Mouse (Mus musculus) hindbrain, postnatal 0 days (tissue): ENCODE measurements at regions not wholly inside any gene's neighbourhood (a gene's known extent, or its start where the extent isn't known, plus 50 kb on each side); places are given as distances from the start of the nearest gene placed in this dataset.

Experiments used
- ATAC-seq: fragments of 200-750 bp; cut with Nextera tagmentation; 2 replicates; pipeline ENCODE4 v1.8.0; 2017; ENCODE audit warnings: mild to moderate bottlenecking, moderate TSS enrichment, moderate library complexity
- DNase-seq: peaks from one replicate; pipeline ENCODE4 v3.0.0-alpha.2; 2015; ENCODE audit warnings: low spot score
- H3K27ac ChIP-seq: fragments of 300-500 bp; sonication (generic); 2 replicates; pipeline ENCODE4 v1.5.1; 2014; ENCODE audit warnings: mild to moderate bottlenecking
- H3K27me3 ChIP-seq: fragments of 300-500 bp; sonication (generic); 2 replicates; pipeline ENCODE4 v1.6.1; 2014; ENCODE audit warnings: low read length, mixed read lengths; ENCODE audit not compliant: insufficient read depth
- H3K36me3 ChIP-seq: fragments of 300-500 bp; sonication (generic); 2 replicates; pipeline ENCODE4 v1.6.1; 2014; ENCODE audit warnings: low read length, mixed read lengths; ENCODE audit not compliant: insufficient read depth
- H3K4me1 ChIP-seq: fragments of 300-500 bp; sonication (generic); 2 replicates; pipeline ENCODE4 v1.6.1; 2014; ENCODE audit warnings: antibody characterized with exemption, low read length, mixed read lengths; ENCODE audit not compliant: insufficient read depth
- H3K4me2 ChIP-seq: fragments of 300-500 bp; sonication (generic); 2 replicates; pipeline ENCODE4 v1.6.1; 2014; ENCODE audit warnings: low read depth, mild to moderate bottlenecking, low read length, moderate library complexity, mixed read lengths
- H3K4me3 ChIP-seq: fragments of 300-500 bp; sonication (generic); 2 replicates; pipeline ENCODE4 v1.5.1; 2014; ENCODE audit warnings: low read length
- H3K9ac ChIP-seq: fragments of 300-500 bp; sonication (generic); replicated peaks from 2 replicates; pipeline ENCODE4 v1.6.1; 2014; ENCODE audit warnings: mild to moderate bottlenecking, low read length, moderate library complexity, mixed read lengths
- H3K9me3 ChIP-seq: fragments of 300-500 bp; sonication (generic); 2 replicates; pipeline ENCODE4 v1.6.1; 2016; ENCODE audit warnings: low read length, mixed read lengths
- CTCF ChIP-seq: IDR thresholded peaks from 2 replicates; pipeline ENCODE4 v1.5.1; 2016; ENCODE audit warnings: antibody characterized with exemption, control low read depth, low read depth
- WGBS: fragments of 180-500 bp; shearing (Covaris S2); extraction: QIAGEN DNeasy Blood & Tissue Kit; methylation state at CpG from one replicate; pipeline ENCODE4 v1.1.7; 2014; 5-methylcytosine and 5-hydroxymethylcytosine counted together

- Histone ChIP-seq H3K36me3 (no peaks in the 10 kb centered on the region), H3K4me3 (no peak overlapping the region), H3K9me3 (no peaks in the 10 kb centered on the region), H3K27ac (no peak overlapping the region), H3K9ac (no peak overlapping the region), H3K4me1 (no peaks in the 10 kb centered on the region), H3K4me2 (no peak overlapping the region), H3K27me3 (no peaks in the 10 kb centered on the region)
- 87% methylated on average over 10 of the region's 10 CpGs for WGBS
- TF ChIP-seq CTCF: no peak
- DNase-seq: no peak
- ATAC-seq: no peak
Observed at GRCm38 (mm10) chr15:96834162-96834843, 134.8 kb upstream of the Slc38a2 start.

- Histone ChIP-seq H3K36me3 (no peaks in the 10 kb centered on the region), H3K27ac (no peak overlapping the region), H3K4me1 (no peaks in the 10 kb centered on the region), H3K9ac (no peak overlapping the region), H3K9me3 (no peaks in the 10 kb centered on the region), H3K27me3 (no peaks in the 10 kb centered on the region), H3K4me2 (no peak overlapping the region), H3K4me3 (no peak overlapping the region)
- no peak for TF ChIP-seq CTCF
- DNase-seq (no peak), ATAC-seq (no peak)
- WGBS: 84% methylated on average over 10 of the region's 10 CpGs
Observed at GRCm38 (mm10) chr15:96832389-96832788, 132.9 kb upstream of the Slc38a2 start.

GRCm38 (mm10) chr15:96831256-96831655 lies 131.7 kb upstream of the Slc38a2 start:
- no peak overlapping the region for H3K4me2 ChIP-seq
- no peak for ATAC-seq
- WGBS: 93% methylated on average over 10 of the region's 10 CpGs
- no peaks in the 10 kb centered on the region for H3K36me3 ChIP-seq
- H3K27ac ChIP-seq: no peak overlapping the region
- H3K9ac ChIP-seq: no peak overlapping the region
- no peaks in the 10 kb centered on the region for H3K4me1 ChIP-seq
- H3K9me3 ChIP-seq: no peaks in the 10 kb centered on the region
- no peak for DNase-seq
- no peak for TF ChIP-seq CTCF
- H3K4me3 ChIP-seq: no peak overlapping the region
- H3K27me3 ChIP-seq: no peaks in the 10 kb centered on the region

- no peak for TF ChIP-seq CTCF
- H3K36me3 ChIP-seq: no peaks in the 10 kb centered on the region
- no peak for DNase-seq
Observed at GRCm38 (mm10) chr15:96830578-96830977, 131.0 kb upstream of the Slc38a2 start.

GRCm38 (mm10) chr15:96829941-96830340 lies 130.4 kb upstream of the Slc38a2 start:
- Histone ChIP-seq H3K9me3 (no peaks in the 10 kb centered on the region), H3K36me3 (no peaks in the 10 kb centered on the region), H3K4me1 (no peaks in the 10 kb centered on the region), H3K27ac (no peak overlapping the region), H3K4me2 (no peak overlapping the region), H3K27me3 (no peaks in the 10 kb centered on the region), H3K9ac (no peak overlapping the region), H3K4me3 (no peak overlapping the region)
- DNase-seq (peak; percentile 11), ATAC-seq (no peak)
- 62% methylated on average over 12 of the region's 12 CpGs for WGBS
- no peak for TF ChIP-seq CTCF

More at GRCm38 (mm10) chr15:96830578-96830977, 131.0 kb upstream of the Slc38a2 start:
- Histone ChIP-seq H3K9me3 (no peaks in the 10 kb centered on the region), H3K4me1 (no peaks in the 10 kb centered on the region), H3K9ac (no peak overlapping the region), H3K4me2 (no peak overlapping the region), H3K27ac (no peak overlapping the region), H3K27me3 (no peaks in the 10 kb centered on the region), H3K4me3 (no peak overlapping the region)
- WGBS: 89% methylated on average over 11 of the region's 11 CpGs
- ATAC-seq: no peak

GRCm38 (mm10) chr15:96828681-96829080 lies 129.2 kb upstream of the Slc38a2 start:
- no peak for TF ChIP-seq CTCF
- no peak overlapping the region for H3K4me2 ChIP-seq
- no peaks in the 10 kb centered on the region for H3K9me3 ChIP-seq
- no peaks in the 10 kb centered on the region for H3K27me3 ChIP-seq
- no peaks in the 10 kb centered on the region for H3K4me1 ChIP-seq
- no peak overlapping the region for H3K4me3 ChIP-seq
- DNase-seq (no peak), ATAC-seq (no peak)
- H3K27ac ChIP-seq: no peak overlapping the region
- H3K9ac ChIP-seq: no peak overlapping the region
- no peaks in the 10 kb centered on the region for H3K36me3 ChIP-seq
- 89% methylated on average over 8 of the region's 8 CpGs for WGBS

- no peak for TF ChIP-seq CTCF
- H3K4me1 ChIP-seq: no peaks in the 10 kb centered on the region
- no peak overlapping the region for H3K9ac ChIP-seq
- H3K9me3 ChIP-seq: no peaks in the 10 kb centered on the region
- H3K4me2 ChIP-seq: no peak overlapping the region
- ATAC-seq (no peak), DNase-seq (no peak)
- H3K27me3 ChIP-seq: no peaks in the 10 kb centered on the region
- WGBS: 74% methylated on average over 8 of the region's 8 CpGs
- H3K36me3 ChIP-seq: no peaks in the 10 kb centered on the region
- no peak overlapping the region for H3K27ac ChIP-seq
- no peak overlapping the region for H3K4me3 ChIP-seq
Observed at GRCm38 (mm10) chr15:96827931-96828330, 128.4 kb upstream of the Slc38a2 start.
